Mouse (Mus musculus) gastrocnemius, postnatal 36 days (tissue): ENCODE data around the gene Fam69b. TPM values are rescaled to one million over a fixed set of nuclear protein-coding genes. Genes with fewer than 3 reads are reported as not detected.

Experiments
- DNase-seq, 2 experiments: peaks; one replicate each; pipeline ENCODE4 v3.0.0; 2022
- intact Hi-C: fragments of 180-260 bp; cut with DNase I; formaldehyde crosslinking; loops from one replicate; pipeline ENCODE4 v1.15.1; 2025
- total RNA-seq, 2 experiments: library from RNA; stranded (reverse); gene quantifications; 2 replicates each; pipeline ENCODE4 v1.2.3; 2021

Fam69b gene
- total RNA-seq, 2 experiments from 2014 or later, result 1.6 to 2.3 TPM

DNA sequence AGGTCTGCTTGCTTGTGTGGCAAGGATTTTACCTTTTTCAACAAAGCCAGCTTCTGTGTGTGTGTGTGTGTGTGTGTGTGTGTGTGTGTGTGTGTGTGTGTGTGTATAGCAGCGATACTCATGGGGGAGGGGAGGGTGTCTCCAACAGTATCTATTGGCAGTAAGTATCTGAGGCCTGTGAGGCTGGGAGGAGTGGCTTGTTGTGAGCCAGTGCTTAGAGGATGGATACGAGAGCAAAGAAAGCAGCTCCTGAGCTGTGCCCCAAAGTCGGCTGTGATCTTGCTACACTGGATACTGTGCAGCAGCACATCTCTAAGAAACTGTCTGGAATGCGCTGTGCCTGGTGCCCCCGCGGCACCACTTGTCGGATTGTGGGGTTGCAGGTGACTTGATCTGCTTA, 10.3 kb upstream of the Fam69b start:
- intact Hi-C loops, result no loop called here
- DNase-seq, result no peak

DNA sequence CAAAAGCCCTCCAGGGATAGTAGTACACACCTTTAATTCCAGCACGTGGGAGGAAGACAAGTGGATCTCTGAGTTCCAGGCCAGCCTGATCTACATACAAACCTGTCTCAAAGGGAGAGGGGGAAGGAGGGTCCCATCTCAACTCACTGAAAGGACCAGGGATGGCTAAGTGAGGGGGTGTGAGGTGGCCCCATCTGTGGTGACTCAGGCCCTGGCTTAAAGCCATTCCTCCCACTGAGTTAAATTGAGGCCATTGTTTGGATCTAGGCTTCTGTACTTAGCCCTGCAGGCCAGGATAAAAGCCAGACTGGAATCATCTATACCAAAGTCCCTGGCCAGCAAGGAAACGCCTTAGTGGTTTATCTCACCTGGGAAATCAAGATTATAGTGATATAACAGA, 7.0 kb upstream of the Fam69b start:
- intact Hi-C loops, result no loop called here
- no peak for DNase-seq

DNA sequence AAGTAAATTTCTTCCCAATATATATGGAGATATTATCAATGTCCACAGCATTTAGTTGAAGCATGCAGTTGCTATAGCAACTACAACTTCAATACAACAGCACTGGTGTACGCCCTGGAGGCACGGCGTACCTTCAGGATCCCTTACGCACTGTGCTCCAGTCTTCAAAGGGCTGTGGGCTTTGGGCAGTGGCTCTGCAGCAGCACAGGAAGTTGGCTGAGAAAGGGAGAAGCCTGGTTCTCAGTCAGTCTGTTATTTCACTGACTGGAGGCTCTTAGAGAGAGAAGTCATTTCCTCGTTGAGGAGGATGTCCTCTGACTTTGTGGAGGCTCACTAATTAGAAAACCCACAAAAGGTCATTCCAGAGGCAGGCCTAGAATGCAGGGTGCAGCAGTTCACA, 5.3 kb upstream of the Fam69b start:
- intact Hi-C loops, result no loop called here
- DNase-seq, result no peak

DNA sequence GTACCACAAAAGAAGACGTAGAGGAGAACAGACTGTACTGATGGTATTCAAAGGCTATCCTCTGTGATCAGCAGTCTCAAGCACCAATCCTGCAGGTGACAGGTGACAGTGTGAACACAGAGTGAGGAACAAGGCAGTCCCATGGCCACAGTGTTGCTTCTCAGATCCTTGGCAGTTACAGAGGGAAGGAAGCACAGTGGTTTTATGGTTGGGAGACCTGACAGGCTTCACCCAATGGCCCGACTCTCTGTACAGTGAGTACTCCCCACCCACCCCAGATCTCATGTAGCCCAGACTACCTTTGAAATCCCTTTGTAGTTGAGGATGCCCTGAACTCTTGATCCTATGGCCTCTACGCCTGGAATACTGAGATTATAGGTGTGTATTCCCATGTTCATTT, 2.8 kb upstream of the Fam69b start:
- no peak for DNase-seq
- intact Hi-C loops, result no loop called here

DNA sequence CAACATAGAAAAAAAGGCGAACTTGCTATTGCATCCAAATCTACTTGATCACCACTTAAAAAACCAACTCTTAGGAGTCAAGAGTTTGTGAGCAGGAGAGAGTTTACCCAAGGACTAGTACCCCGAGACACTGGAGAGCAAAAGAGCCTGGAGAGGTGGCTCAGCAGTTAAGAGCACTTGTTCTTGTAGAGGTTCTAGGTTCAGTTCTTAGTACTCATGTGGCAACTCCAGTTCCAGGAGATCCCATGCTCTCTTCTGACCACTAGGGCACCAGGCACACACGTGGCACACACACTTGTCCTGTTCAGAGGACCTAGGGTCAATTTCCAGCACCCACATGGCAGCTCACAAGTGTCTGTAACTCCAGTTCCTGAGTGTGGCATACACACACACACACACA, 2.2 kb upstream of the Fam69b start:
- no peak for DNase-seq
- intact Hi-C loops, result no loop called here

DNA sequence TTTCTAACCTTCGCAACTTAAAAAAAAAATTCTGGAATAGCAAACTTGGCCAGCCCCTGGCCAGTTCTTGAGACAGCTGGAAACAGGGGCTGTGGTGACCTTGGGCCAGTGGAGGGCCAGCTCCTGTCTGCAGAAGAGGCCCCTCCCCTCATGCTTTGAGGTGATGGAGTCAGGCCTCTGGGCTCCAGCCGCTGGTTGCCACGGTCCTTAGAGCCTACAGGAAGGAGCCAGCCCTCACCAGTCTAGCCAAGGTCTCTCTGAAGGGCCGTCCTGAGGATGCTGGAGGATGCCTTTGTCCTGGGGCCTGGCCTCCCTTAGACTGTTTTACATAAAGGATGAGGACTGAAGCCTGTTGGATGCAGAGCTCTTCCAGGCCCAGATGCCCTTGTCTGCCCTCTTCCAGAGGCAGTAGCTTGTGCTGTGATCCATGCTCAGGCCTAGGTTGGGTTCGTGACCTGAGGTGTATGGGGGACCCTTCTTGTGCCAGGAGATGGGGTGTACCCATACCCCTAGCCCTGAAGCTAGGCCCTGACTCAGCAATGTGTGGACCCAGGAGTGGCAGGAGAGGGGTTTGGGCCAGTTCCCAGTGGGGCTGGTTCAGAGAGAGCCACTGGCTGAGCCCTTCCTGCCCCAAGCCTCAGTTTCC, 658 bp downstream of the Fam69b start:
- no peak for DNase-seq
- intact Hi-C loops, result no loop called here

DNA sequence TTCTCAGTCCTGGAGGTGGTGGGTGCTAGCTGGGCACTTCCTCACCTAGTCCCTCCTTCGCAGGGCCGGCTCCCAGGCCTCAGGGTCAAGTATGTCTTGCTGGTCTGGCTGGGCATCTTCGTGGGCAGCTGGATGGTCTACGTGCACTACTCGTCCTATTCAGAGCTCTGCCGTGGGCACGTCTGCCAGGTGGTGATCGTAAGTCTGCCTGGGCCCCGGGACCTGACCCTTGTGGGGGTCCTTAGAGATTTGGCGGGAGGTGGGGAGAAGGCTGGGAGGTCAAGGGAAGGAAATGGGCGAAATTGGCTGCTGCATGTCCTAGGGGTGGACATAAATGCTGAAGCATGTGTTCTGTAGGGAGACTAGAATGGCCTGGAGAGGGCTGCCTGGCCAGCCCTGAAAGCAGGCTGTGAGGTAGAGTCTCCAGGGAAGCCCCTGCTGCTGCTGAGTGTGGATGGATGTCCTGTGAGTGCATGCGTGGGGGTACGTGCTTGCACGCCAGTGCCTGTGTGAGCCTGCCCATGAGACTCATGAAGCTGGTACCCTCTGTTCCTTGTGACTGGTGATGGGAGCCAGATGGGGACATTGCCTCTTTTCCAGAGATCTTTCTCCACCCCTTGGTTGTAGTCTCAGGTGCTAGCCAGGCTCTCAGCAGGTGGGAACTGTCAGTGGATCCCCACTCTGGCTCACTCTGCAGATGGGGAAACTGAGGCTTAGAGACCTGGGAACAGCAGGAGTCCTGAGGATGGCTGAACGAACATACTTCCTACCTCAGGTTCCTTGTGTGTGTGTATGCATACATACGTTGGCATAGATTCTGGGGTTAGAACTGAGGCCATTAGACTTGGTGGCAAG, 4.5 kb downstream of the Fam69b start:
- intact Hi-C loops, result no loop called here
- DNase-seq, result no peak

DNA sequence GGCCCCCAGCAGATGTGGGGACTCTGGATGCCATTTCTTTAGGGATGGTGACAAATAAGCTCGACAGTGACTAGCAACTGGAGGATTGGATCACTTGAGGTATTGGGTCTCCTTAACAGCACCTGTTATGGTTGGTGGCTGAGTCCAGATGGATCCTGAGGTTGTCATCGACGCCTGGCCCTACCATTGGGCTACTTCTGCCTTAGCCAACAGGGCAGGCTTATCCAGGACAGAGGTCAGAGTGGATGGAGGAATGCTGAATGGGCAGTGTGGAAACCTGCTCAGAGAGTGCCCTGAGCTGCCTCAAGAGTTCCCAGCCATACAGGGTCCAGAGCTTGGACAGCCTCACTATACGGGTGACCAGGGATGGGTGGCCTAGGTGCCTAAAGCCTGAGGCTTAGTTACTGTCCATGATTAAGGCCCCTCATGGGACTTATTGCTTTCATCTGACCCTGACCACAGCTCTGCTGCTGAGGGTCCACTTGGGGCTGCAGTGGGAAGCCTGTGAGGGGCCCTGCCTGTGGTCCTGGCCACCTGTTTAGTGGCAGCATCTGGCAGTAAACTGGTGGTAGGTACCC, 5.8 kb downstream of the Fam69b start:
- intact Hi-C loops, result no loop called here

DNA sequence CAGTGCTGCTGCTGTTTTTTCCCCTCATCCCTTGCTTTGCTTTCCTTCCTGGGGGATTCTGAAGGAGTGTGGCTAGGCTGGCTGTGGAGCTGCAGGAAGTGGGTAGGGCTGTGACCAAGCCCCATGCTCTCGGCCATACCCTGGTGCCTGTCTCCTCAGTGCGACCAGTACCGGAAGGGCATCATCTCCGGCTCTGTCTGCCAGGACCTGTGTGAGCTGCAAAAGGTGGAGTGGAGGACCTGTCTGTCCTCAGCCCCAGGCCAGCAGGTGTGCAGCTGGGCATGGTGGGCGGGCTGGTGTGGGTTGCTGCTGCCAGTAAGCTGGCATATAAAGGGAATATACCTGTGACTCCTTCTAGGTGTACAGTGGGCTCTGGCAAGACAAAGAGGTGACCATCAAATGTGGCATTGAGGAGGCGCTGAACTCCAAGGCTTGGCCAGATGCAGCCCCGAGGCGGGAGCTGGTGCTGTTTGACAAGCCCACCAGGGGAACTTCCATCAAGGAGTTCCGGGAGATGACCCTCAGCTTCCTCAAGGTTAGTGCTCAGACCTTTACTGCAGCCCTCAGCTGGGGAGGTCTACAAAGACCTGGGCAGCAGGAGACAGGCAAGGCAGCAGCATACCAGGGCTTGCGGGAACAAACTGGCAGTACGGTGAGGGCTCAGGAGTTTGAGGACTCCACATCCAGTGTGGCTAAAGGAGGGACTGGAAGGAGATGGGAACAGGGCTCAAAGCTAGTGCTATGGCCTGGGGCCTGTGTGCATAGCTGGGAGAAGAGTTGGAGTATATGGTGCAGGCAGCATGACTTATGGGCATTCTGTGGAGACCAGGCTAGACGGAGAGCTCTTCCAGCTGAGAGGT, 6.6 kb downstream of the Fam69b start:
- intact Hi-C loops, result loop anchor here (5.0 kb wide), 1 partner anchor 38 kb away; no protein-coding TSS in a partner anchor
- DNase-seq, result no peak

More for the DNA sequence above, 5.8 kb downstream of the Fam69b start:
- DNase-seq, result no peak

DNA sequence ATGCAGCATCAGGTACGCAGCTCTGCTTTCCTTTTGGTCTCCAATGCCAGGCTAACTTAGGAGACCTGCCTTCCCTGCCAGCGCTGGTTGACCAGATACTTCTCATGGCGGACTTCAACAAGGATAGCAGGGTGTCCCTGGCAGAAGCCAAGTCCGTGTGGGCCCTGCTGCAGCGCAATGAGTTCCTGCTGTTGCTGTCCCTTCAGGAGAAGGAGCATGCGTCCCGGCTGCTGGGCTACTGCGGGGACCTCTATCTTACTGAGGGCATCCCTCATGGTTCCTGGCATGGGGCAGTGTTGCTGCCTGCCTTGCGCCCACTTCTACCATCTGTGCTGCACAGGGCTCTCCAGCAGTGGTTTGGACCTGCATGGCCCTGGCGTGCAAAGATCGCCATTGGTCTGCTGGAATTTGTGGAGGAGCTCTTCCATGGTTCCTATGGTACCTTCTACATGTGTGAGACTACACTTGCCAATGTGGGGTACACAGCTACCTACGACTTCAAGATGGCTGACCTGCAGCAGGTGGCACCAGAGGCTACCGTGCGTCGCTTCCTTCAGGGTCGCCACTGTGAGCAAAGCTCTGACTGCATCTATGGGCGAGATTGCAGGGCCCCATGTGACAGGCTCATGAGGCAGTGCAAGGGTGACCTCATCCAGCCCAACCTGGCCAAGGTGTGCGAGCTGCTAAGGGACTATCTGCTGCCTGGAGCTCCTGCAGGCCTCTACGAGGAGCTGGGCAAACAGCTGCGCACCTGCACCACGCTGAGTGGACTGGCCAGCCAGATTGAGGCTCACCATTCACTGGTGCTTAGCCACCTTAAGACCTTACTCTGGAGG, 7.5 kb downstream of the Fam69b start:
- intact Hi-C loops, result loop anchor here (5.0 kb wide), 1 partner anchor 38 kb away; no protein-coding TSS in a partner anchor

DNA sequence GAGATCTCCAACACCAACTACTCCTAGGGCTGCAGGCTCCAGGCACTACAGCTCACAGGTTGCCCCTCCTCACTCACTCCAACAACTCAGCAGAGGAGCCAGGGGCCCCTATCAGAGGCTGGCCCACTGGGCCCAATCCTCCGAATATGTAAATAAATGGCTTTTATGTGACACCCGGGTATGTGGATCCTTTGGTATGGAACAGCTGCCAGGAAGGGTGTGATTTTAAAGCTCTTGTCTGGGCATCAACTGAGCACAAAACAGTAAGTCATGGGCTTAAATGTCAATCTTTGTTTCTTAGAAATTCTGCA, 8.0 kb downstream of the Fam69b start:
- no peak for DNase-seq
- intact Hi-C loops, result loop anchor here (5.0 kb wide), 1 partner anchor 39 kb away; no protein-coding TSS in a partner anchor

More for the DNA sequence above, 7.5 kb downstream of the Fam69b start:
- DNase-seq, result no peak

DNA sequence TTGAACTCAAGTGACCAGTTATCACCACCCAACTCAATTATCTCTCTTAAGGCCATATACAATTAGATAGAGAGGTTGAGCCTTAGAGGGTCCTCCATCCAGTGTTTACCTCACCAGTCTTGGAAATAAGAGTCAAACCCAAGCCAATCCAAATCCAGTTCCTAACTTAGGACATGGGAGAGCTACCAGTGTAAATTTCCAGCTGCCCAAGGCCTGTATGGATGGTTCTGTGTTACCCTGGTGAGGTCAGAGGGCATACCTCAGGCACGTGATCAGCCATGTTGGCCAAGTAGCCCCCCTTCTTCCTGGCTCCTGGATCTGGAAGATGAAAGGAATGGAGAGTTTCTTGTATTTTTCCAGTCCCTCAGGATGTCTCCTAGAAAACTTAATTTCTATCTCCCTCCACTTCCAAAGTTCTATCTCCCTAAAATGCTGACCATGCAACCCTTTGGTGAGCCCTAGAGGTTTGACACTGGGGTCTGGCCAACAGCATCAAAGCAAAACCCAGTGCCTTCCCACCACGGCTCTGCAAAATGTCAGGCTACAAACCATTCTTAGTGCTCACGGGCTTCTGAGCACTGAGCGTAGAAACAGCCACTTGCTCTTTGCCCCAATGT, 9.2 kb downstream of the Fam69b start:
- DNase-seq, result no peak
- intact Hi-C loops, result loop anchor here (5.0 kb wide), 1 partner anchor 40 kb away; no protein-coding TSS in a partner anchor

DNA sequence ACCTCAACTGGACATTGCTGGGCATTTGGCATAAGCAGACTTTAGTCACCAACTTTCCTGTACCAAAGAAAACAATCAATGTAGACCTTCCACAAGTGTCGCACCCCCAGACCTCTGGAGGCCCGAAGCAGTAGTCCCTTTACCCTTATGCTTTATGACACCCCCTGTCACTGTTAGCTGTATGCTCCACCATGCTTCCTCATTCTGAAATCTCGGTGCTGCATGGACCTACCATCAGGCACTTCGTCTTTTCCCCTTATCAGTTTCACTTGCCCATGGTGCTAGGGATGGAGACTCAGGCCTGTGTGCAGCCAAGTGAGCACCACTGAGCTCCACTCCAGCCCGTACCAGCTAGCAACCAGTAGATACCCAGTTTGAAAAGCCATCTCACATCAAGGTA, 9.8 kb downstream of the Fam69b start:
- DNase-seq, result no peak
- intact Hi-C loops, result loop anchor here (5.0 kb wide), 1 partner anchor 41 kb away; no protein-coding TSS in a partner anchor

DNA sequence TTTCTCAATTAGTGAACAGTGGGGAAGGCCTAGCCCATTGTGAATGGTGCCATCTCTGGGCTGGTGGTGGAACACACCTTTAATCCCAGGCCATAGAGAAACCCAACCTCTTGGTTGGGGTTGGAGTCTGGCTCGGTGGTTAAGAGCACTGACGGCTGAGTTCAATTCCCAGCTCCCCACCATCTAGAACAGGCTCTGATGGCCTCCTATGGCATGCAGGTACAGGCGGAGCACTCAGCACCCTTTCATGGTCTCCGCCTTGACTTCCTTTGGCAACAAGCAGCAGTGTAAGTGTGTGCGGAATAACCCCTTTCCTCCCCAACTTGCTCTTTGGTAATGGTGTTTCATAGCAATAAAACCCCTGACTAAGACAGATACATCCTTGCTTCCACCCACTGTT, 10.3 kb downstream of the Fam69b start:
- intact Hi-C loops, result loop anchor here (5.0 kb wide), 1 partner anchor 41 kb away; no protein-coding TSS in a partner anchor
- DNase-seq, result no peak

DNA sequence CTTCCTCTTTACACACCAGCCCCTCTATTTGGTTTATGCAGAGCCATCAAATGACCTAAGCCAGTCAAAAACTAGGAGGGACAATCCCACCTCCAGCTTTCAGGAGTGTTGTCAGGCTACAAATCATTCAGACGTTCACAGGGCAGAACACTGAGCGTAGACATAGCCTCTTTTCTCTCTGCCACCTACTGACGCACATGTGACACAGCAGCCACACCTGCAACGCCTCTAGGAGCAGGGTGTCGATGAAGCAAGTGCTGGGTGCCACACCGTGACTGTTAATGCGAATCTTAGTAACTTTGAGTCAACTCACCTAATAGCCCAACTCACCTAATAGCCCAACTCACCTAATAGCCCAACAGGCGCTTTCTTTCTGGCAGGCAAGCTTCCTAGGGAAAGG, 10.8 kb downstream of the Fam69b start:
- no peak for DNase-seq
- intact Hi-C loops, result loop anchor here (5.0 kb wide), 1 partner anchor 42 kb away; no protein-coding TSS in a partner anchor

DNA sequence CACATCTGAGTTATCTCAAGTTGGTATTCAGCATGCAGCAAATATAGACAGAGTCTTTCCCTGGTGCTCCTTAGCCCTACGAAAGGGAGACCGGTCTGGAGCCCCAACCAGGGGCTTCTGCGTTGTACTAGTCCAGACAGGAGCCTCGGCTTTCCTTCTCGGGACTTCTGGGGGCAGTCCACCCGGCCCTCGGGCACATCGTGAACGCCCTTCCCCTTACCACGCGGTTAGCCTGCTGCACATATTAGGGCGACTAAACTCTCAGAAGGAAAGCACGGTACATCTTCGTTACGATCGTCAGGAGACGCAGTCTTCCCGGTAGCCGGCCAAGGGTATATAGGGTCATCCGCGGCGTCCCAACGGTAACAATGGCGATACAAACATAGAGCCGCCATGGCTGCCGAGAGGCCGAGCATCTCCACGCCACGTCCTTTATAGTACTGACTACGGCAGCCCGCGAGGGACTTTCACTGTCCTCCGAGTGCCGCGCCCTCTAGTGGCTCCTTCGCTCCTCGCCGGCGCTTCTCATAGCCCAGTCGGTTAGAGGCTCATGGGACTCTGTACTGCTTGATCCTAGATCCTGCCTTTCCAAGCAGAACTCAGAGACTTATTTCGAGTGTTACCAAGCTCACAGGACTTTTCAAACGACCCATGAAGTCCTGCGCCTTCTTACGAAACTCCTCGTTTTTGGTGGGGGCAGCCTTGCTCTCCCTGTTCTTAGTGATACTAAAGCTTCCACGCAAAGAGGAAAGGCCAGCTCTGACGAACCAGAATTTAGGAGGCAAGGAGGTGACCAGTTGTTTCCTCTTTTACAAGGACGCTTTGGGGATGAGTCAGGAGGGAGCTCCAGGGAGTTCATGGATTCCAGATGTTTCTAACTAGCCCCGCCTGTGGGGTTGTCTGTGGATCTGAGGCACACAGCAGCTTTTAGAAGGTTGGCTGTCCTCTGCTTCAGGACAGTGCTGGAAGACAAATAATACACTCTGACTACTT, 11.9 kb downstream of the Fam69b start:
- peak; percentile 94 to 97 for DNase-seq
- intact Hi-C loops, result loop anchor here (5.0 to 10.0 kb wide), 3 partner anchors 43 to 395 kb away; partner anchors contain the start of gene Surf6

DNA sequence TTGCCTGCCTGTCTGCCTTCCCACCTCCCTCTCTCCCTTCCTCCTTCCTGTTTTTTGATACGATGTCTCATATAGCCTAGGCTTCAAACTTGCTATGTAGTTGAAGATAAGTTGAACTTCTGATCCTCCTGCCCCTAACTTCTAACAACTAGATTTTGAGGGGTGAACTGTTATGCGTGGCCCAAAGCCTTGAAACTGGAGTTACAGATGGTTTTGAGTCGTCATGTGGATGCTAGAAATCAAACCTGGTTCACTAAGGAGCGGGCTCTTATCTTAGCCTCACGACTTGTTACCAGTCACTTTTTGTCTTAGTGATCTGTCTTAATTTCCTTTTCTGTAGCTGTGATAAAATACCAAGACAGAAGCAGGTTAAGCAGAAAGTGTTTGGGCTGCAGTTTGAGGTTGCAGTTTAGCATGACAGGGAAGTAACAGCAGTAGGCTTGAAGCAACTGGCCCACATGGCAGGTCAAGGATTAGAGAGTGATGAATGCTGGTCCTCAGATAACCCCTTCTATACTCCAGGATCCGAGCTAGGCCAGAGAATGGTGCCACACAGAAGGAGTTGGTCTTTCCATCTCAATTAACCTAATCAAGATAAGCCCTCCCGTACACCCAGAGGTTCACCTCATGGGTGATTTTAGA, 12.9 kb downstream of the Fam69b start:
- no peak for DNase-seq
- intact Hi-C loops, result loop anchor here (10.0 kb wide), 2 partner anchors 264 to 394 kb away; partner anchors contain the start of gene Surf6
